Mouse (Mus musculus): ENCODE results near the gene Erbb2.

DNA sequence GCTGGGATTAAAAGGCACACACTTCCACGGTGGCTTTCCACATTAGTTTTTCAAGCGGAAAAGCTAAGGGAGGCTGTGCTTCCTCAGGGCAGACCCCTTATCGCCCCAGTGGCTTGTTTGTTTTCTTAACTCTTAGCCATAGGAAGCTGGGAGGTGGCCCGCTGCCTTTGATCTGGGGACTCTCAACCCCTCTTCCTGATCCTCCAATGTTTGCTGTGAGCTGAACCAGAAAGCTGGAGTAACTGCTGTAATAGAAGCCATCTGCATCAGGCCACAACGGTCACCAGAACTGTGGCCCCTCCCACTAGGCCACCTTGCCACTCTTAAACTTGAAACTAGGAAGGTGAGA, 33.9 kb downstream of the Erbb2 start, which contains the start of gene Grb7:
- TF ChIP-seq GATA1 (IDR thresholded peaks at IDR 0.05; ENCODE audit: borderline replicate concordance, low read length) (no peak), FLI1 (IDR thresholded peaks at IDR 0.05; ENCODE audit: low read length) (no peak)
